Mouse (Mus musculus): ENCODE results near the gene Zbtb46.

GRCm38 (mm10) chr2:181496281-181496680 lies 37.1 kb upstream of the Zbtb46 start:
- TF ChIP-seq POLR2A (IDR thresholded peaks at IDR 0.05; ENCODE audit: control insufficient read depth, extremely low read depth, insufficient read depth, low read length, poor library complexity) (no peak), CTCF (IDR thresholded peaks at IDR 0.05; ENCODE audit: borderline replicate concordance, control insufficient read depth, extremely low read depth, insufficient read depth, low read length, poor library complexity) (peak; percentile 64; the same call in 1 of the 2 replicates)

Data from thymus, adult 2 months (tissue).